Mouse (Mus musculus) heart, adult 8-10 months (tissue): ENCODE results near the gene Acta1. TPM values are rescaled to one million over a fixed set of nuclear protein-coding genes. Genes with fewer than 3 reads are reported as not detected.

Experiments
- DNase-seq: peaks from one replicate; pipeline ENCODE4 v3.0.0; 2022; ENCODE audit warnings: low spot score
- total RNA-seq, 4 experiments: library from RNA; stranded (reverse); gene quantifications; 2 replicates each; pipeline ENCODE4 v1.2.4; 2022

Acta1 gene
- total RNA-seq, 4 experiments from 2014 or later = 223 to 647 (median 436) TPM

DNA sequence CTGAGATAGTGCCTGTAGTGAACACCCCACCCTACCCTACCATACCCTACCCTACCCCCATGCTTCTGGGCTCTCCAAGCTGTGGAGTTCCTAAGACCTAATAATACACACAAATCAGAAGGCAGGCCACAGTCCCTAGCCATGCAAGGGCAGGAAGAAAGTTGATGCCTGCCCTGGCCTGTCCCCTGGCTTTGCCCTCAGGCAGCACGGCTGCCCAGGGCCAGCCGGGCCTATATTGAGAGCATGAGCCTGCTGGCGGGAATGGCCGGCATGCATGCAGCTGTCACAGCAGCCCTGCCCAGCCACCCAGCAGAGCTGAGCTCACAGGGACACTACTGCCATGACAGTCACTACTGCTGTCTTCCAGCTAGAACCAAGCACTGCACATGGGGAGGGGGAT, 11.5 kb downstream of the Acta1 start:
- DNase-seq = no peak

DNA sequence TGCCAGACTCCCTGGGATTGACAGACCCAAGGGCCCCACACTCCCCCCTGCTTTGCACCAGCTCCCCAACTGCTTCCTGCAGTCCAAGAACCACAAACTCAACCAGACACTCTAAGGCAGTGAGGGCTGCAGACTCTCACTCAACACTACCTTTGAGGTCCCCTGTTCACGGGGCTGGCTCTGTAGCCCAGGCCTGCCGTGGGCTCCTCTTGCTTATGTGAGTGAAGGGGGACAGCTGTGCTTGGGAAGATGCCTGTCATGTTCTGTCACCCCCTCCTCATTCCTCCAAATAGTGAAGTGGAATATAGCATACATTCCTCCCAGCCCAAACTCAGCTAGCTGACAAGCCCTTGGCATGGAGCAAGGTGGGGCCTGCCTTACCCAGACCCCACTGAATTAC, 12.1 kb downstream of the Acta1 start:
- DNase-seq = no peak

DNA sequence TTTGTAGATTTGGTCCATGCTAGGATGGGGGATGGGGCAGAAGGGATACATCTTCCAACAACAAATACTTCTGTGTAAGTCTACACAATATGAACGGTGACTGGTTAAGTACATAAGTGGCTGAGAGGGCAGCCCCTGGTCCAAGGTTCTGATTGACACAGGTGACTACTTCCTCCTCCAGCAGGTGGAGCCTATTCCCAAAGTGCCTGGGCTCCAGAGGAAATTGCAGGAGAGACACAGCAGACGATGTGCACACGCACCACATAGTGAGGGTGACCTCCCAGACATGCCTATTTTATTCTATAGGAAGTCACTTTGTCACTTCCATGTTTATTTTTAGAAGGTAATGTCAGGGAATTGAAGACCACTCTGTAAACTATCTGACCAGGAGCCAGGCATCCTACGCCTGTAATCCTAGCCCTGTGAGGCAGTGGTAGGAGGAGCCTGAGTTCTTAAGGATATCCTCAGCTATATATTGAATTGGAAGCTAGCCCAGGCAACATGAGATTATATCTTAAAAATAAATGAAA, 13.7 kb downstream of the Acta1 start:
- DNase-seq = no peak

DNA sequence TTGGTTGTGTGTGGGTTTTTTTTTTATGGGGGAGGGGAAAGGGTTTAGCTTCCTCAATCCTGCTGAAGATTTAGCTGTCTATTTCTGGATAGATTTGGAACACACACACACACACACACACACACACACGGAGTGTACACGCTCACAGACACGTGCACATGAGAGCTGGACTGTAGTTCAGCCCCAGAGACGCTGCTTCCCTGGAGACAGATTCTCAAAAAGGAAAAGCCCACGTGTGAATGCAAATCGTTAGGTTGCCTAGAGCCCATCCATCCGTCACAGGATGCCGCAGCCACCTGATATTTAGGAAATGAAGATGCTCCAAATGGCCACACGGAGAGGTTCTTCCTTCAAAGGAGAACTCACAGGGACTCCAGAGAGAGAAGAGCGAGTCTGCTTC, 14.3 kb downstream of the Acta1 start:
- no peak for DNase-seq

DNA sequence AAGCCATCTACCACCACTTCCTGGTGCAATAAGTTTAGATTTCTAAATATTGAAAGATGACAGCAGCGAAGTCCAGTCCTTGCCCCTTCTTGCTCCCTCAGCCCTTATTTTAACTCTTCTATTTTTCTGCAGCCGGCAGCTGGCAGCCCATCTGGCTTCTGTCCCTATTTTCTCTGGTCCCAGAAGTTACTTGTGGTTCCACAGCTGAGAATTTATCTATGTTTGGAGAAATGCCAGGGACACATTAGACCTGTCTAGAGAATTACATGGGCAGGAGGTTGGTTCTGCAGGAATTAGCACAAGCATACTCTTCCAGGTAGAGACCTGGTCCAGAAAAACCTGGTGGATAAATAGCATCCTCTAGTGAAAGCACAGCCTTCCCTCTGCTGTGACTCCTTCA, 16.7 kb downstream of the Acta1 start:
- no peak for DNase-seq

DNA sequence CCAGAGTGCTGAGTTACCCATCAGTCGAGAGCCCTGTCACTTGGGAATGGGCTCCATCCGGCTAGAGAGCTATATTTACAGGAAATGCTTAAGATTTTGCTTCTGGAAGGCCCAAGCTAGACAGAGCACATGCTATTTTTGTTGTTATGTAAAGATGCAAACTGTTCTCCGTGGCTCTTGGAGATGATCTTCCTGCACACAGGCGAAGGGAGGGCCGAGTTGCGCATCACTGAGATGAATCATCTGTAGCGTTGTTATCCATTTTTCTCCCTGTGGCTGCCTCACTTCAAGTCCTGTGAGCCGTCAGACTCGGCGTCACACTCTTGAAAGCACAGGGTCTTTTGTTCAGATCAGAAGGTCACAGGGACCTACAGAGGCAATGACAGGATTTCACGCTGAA, 20.2 kb downstream of the Acta1 start:
- DNase-seq = no peak

DNA sequence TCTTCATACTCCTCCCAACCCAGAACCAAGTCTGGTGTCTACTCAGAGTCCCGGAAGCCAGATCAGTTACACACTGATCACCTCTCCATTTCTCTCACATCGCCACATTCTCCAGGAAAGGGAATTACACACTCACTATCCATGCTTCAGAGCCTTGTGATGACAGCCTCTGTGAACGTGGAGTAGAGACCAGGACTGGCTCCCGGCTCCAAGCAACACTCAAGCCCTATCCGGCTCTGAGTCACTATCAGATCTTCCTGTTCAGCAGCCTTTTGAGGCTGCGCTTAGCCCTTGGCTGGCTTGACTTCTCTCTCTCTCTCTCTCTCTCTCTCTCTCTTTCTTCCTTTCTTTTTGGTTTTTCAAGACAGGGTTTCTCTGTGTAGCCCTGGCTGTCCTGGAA, 21.2 kb downstream of the Acta1 start:
- DNase-seq = no peak

DNA sequence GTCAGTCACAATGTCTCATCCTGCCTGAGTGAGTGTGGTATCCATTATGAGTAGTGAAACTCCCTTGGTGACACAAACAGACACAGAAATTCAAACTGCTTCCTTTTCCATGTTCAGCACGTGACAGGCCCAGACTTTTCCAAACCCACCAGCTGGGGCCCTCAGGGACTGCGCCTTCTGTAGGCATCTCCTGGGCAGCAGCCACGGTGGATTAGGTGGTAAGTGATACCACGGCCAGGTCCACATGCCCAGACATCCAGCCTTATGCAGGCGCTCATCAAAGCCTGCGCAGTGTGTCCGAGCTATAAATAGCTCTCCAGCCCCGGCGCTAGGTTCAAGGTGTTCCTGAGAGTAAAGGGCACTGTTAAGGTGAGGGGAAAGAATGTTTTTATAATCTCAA, 22.5 kb downstream of the Acta1 start:
- DNase-seq = peak; percentile 18

DNA sequence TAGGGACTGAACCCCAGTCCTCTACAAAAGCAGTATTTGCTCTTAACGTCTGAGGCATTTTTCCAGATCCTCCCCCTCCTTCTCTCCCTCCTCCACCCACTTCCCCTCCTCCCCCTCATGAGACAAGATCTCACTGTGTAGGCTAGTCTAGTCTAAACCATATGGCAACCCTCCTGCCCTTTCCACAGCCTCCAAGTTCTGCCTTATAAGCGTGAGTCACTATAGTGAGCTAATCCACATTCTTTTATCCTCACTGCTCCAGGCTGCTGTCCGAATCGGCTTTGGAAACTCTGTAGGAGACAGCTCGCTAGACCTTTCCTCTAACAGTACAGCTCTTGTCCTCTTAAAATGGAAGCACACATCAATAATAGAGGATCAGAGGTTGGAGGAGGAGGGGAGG, 27.6 kb downstream of the Acta1 start:
- no peak for DNase-seq

DNA sequence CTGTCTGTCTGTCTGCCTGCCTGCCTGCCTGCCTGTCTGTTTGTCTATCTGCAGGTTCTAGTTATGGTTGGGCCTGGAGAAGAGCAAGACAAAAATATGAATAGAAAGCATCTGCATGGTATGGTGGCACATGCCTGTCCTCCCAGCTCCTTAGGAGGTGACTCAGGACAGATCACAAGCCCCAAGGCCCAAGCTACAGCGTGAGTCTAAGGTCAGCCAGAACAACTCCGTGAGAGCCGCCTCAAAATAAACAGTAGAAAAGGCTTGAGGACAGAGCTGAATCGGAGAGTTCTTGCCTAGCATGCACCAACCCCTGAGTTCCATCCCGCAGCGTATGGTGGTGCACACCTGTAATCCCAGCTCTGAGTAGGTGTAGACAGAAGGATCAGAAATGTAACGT, 28.8 kb downstream of the Acta1 start:
- no peak for DNase-seq

DNA sequence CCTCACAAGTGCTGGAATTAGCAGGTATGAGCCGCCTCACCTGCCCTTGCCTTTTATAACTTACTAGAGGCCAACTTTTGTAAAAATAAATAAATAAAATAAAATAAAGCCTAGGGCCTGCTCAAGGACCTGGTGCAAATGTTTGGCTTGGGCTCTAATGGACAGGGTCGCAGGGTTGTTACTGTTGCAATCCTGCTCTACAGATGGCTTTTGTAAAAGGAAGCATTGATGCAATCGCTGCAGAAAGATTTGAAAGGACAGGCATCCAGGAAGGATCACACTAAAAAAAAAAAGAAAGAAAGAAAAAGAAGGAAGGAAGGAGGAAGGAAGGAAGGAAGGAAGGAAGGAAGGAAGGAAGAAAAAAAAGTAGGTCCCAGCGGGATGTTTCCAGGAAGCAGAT, 34.2 kb downstream of the Acta1 start:
- DNase-seq = no peak

DNA sequence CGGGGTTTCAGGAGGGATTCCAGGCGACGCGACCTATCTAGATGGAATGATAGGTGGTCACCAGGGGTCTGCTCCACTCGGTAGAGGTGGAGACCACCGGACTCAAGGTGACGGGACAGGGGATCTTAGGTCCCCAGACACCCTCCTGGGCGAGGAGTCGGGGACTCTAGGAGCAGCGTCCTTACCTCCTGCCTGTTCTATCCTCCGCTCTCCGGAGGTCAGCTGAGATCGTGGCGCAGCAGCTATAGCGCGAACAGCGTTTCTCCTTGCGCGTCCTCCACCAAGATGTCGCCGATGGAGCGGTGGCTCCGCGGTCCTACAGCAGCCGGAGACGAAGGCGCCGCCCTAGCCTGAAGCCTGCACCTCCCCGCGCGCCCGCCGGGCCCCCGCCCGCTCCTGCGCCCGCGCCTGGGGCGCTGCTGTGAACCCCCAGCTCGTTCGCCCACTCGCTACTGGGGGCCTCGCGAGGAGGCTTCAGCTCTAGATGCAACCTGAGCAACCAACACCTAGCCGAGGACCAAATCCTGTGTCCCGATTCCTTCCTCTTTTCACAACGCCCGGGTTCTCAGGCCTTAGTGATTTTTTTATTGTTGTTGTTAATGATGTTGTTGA, 34.8 kb downstream of the Acta1 start, which contains the start of gene Ccsap:
Gene Ccsap (minus strand): TSS at position 562 of the 612 bp plus-strand sequence.
- no peak for DNase-seq

DNA sequence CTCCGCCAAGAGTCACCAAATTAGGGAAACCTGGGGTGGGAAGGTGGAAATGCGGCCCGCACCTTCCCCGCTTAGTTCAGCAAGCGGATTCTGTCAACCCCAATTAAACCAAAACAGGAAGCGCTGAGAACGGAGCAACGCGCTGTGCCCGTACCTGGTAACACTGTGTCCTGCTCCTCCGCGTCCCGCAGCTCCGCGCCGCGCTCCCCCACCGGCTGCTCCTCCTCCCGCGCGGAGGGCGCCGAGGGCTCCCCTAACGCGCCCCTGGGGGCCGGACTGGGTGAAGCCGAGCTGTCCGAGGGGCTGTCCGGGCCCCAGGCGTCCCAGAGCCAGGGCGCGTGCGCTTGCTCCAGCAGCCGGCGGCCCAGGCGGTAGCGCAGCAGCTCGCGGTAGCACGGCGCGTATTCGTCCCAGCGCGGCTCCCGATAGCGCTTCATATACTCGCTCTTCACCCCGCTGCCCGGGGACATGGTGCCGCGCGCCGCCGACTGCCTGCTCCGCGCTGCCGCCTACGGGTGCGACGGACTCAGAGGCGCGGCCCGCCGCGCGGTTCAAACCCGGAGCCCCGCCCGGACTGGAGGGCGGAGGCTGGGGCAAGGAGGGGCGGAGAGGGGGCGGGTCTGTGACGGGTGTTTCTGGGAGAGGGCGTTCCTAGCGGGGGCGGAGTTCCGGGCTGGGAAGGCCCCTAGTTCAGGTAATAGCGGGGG, 35.5 kb downstream of the Acta1 start:
- DNase-seq = peak; percentile 86

DNA sequence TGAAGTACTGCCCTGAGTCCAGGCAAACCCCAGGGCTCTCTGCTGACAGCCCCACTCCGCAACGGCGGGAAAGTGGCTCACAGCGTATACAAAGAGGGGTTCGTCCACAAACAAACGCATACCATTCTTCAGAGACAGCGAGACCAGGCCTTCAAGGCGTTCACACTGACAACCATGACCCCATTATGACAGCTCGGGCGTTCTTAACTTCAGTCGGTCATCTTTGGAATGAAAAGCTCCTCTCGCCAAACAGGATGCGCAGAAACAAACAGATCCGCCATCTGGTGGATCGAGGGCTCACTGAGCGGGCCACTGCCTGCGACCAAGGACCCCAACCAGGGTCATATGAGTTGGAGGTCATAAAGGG, 36.0 kb downstream of the Acta1 start:
- no peak for DNase-seq

DNA sequence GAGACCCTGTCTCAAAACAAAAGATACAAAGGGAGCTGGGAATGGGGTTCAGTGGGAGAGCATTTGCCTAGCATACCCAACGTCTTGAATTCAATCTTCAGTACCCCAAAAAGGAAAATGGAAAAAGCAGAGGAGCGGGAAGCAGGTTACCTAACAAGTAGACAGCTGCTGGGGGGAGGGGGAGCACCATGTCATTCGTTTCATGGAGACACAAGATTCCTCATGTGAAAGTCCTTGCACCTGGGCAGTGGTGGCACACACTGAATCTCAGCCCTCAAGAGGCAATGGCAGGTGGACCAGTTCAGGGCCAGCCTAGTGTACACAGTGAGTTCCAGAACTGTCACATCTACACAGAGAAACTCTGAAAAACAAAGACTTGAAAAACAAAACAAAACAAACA, 37.2 kb downstream of the Acta1 start:
- DNase-seq = no peak

DNA sequence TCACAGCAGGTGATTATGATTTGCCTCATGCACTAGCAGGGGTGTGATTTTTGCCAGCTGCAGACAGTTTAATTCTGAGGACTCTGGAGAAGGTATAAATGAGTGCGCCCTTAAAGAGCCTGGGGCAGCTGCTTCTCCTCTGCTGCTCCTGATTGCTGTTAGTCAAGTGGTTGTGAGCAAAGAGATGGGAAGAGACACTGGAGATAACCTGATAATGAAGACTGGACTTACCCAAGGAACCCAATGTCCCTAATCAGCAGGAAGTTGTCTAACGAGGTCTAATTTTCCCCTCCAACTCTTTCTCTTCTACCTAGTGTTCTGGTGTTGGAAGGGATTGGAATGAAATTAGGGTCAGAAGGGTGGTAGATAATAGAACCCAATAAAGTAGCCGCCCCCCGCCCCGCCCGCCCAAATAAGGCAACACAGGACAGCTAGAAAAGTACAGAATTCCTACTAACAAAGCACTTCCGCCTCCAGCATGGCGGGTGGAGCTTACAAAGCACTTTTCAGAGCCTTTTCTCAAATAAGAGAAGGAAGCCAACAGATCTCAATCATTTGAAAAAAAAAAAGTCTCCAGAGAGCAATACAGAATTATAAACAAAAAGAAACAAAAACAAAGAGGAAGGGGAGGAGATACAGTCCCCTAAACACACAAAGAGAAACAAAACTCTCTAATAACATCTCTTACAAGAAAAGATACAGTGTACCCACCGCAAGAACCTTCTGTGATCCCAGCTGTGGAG, 39.6 kb downstream of the Acta1 start:
- no peak for DNase-seq

DNA sequence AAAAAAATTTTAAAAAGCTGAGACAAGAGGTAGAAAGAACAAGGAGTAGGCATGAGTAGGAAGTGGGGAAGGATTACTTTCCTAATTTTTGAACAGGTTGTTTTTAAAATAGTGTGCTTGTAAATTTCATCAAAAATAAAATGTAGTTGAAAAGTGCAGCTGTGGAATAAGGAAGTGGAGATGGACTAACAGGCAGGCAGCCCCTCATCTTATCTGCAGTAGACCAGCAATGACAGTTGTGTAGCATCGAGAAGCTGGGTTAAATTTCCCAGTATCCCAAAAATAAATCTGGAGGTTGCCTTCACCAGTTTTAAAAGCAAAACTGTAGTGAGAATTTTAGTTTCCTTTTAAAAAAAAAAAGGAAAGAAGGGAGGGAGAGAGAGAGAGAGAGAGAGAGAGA, 40.3 kb downstream of the Acta1 start:
- no peak for DNase-seq

DNA sequence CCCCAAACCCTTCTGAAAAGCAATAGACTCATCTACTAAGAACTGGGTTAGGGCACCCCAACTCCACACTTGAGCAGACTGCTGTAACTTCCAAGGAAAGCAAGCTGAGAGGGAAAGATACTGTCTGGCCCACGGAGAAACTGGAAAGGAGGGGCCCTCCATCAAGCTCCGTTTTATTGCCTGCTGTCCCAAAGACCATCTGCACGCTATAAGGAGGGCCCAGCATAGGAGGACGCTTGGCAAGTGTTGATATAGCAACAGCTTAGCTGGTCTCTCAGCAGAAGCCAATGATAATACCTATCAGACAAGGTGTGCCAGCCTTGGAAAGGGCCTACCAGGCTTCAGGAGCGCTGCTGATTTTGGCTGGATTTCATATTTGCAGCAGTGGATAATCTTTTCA, 43.0 kb downstream of the Acta1 start:
- no peak for DNase-seq

DNA sequence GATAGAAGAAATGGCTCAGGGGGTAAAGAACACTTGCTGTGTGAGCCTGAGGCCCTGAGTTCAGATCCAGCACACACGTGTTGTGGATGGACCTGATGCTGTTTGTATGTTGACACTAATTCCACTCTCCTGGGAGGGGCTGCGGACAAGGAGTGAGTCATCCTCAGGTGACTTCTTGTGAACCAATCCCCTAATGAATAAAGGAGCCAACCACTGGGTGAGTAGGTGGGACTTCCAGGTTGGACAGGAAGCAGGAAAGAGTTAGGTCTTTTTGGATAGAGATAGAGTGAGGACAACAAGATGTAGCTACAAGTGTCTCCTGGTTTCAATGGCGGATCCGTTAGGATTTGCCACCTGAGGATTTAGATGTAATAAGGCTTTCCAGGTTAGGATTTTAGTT, 45.2 kb downstream of the Acta1 start:
- DNase-seq = no peak

DNA sequence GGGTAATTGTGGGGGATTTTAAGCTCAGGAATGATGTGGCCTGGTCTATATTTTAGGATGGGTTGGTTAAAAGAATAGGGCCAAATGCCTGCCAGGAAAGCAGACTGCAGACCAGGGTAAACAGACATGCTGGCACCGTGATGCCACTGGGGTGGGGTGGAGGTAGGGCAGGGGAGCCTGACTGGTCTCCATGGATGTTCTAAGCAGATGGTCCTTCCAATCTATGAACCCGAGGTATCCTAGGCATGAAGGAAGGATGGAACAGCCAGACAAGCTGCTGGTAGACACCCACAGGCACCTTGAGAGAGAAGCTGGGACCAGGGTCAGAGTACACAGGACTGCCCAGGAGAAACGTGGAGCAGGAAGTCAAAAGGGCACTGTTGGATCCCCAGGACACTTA, 47.0 kb downstream of the Acta1 start:
- no peak for DNase-seq

DNA sequence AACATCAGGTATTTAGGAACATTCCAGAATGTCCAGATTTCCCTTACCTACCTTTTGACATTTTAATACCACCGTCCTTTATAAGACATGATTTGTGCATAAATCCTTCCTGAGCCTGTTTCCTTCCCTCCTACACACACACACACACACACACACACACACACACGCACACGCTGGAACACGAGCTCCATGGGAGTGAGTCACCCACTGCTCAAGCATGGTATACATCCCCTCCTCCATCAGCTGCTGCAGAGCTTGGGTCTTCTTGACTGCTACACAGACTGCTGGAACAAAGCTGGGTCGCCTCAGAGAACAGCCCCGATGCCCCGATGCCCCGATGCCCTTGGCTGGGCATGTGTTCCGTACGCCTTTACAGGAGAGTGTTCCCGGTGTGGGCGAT, 48.0 kb downstream of the Acta1 start:
- no peak for DNase-seq

DNA sequence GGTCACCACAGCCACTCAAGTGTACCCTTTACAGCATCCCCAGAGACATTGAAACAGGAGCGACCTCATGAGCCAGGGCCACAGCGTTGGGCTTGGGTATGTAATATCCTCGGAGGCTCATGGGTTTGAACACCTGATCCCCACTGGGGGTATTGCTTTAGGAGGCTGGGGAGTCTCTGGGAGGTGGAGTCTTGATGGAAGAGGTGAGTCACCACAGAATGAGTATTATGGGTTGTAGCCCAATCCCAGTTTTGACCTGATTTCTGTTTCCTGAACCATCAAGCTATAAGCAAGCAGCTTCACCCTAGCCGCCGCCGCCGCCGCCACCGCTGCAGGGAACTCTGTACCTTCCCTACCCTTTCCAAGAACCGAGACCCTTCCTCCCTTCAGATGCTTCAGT, 48.6 kb downstream of the Acta1 start:
- no peak for DNase-seq

DNA sequence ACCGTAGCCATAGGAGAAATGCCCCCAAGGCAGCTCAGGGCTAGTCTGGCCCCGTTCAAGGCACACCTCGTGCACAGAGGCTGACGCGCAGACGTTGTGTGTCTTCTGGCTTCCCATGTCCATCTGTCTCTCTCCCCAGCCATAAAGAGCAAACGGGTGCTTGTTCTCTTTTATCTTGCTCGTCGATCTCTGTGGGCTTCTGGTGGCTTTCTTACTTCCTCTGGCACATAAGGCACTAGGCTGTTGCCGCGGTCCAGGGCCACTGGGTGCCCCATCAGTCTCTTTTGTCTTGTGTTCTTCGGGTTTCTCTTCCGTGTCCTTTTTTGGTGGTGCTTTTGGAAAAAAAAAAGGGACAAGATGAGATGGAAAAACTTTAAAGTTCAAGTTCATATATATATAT, 49.4 kb downstream of the Acta1 start:
- DNase-seq = no peak
